Mouse (Mus musculus): ENCODE data around the gene E2f4. TPM values are rescaled to one million over a fixed set of nuclear protein-coding genes. Genes with fewer than 3 reads are reported as not detected.

Gene E2f4
- polyA plus RNA-seq, 1 experiment from 2014 or later: 40.1 TPM

DNA sequence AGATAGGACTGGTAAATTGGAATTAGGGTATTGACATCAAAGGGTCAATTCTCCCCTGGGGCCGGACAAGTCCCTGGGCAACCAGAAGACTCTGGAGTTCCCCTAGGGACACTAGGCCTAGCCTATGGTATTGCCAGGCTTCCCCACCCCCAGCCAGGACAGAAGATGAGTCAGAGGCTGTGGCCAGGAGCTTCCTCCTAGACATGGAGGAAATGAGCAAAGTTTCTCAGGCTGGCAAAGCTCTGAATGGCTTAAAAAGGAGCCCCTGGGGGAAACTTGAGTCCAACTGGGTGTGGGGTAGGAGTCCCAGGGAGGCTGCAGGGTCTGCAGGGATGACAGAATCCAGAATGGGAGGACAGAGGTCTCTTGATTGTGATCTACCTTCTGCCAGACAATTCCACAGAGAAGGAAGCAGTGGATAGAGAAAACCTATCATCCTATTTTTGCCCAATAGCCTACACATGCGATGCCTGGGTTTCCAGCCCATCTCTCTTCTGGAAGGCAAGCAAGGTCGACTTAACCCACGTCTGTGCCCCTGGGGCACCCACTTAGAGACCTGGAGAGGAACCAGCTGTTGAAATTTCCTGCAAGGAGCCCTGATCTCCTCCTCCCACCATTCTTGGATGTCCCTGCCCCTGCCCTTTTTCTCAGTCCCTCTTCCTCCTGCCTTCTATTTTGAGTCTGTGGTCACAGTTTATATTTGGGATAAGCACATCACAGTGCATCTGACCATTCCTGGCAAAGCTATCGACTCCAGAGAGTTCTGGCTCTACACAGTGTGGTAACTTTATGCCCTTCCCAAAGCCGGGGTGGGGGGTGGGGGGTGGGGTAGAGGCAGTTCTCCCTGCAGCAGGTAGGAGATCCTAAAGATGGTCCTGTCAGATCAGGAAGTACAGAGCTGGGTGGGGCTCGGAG lies 47.9 kb downstream of the E2f4 start:
- WGBS: 83% methylated on average over 7 of the region's 7 CpGs
- H3K36me3 ChIP-seq (ENCODE audit: control insufficient read depth, insufficient read depth, low read length): no peaks in the 10 kb centered on the region

DNA sequence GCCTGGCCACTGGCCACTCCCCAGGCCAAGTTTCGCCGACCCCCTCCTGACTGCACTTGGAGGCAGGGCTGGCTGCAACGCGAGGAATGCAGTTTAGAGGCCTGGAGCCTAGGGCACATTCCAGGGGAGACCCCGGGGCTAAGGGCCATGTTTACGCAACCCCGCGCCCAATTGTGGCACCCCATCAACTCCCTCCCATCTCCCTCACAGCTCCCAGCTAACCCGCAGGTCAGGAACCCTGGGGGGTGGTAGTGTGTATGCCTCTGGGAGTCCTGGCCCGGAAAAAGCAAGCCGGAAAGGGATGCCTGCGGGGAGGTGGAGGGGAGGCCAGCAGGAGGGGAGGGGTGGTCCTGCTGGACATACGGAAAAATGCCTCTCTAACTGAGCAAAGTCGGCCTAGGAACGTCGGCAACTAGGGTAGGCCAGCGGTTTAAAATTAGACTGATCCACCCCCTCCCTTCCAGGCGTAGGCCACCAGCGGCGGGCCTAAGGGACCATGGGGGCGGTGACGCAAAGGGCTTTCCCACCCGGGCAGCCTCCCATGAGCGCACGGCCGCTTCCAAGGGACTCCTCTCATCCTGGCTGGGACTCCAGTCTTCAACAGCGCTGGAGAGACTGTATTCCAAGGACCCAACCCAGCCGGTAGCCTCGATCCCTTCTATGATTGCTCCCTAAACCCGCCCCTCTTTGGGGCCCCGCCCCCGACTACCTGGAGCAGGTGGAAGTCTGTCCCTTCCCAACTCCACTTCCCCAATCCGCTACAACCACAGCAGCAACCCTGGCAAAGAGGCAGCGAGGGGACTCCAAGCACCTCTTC lies 49.4 kb downstream of the E2f4 start:
- Histone ChIP-seq H3K4me2 (ENCODE audit: low read length) (peak overlapping the region; percentile 93), H3K9me3 (replicated peaks; ENCODE audit: control insufficient read depth, low read length, poor library complexity, severe bottlenecking) (no peaks in the 10 kb centered on the region), H3K4me1 (ENCODE audit: control insufficient read depth, insufficient read depth, low read length) (peaks cover 14% of the 10 kb centered on the region; the same call in 1 of the 2 replicates), H3K27ac (ENCODE audit: low read length) (no peak overlapping the region), H3K27me3 (ENCODE audit: control insufficient read depth, insufficient read depth, low read depth, low read length) (peaks cover 12% of the 10 kb centered on the region; the same call in 1 of the 2 replicates), H3K4me3 (ENCODE audit: low read depth, low read length) (peak overlapping the region; percentile 67), H3K9ac (ENCODE audit: low read depth, low read length) (peak overlapping the region; percentile 11), H3K36me3 (ENCODE audit: control insufficient read depth, insufficient read depth, low read length) (no peaks in the 10 kb centered on the region)
- ATAC-seq: peak; percentile 16
- WGBS: under 1% methylated on average over 34 of the region's 34 CpGs

More for the DNA sequence above, 47.9 kb downstream of the E2f4 start:
- H3K4me2 ChIP-seq (ENCODE audit: low read length): no peak overlapping the region
- no peak overlapping the region for H3K27ac ChIP-seq (ENCODE audit: low read length)
- no peak for ATAC-seq
- no peak overlapping the region for H3K9ac ChIP-seq (ENCODE audit: low read depth, low read length)
- peaks cover 8% of the 10 kb centered on the region; the same call in 1 of the 2 replicates for H3K4me1 ChIP-seq (ENCODE audit: control insufficient read depth, insufficient read depth, low read length)
- H3K9me3 ChIP-seq (replicated peaks; ENCODE audit: control insufficient read depth, low read length, poor library complexity, severe bottlenecking): no peaks in the 10 kb centered on the region
- peaks cover 12% of the 10 kb centered on the region; the same call in 1 of the 2 replicates for H3K27me3 ChIP-seq (ENCODE audit: control insufficient read depth, insufficient read depth, low read depth, low read length)
- no peak overlapping the region for H3K4me3 ChIP-seq (ENCODE audit: low read depth, low read length)

GRCm38 (mm10) chr8:105347428-105348221 lies 50.2 kb downstream of the E2f4 start, which contains the start of gene Fhod1:
Fhod1 (minus strand) TSS chr8:105347953.
- Histone ChIP-seq H3K27me3 (ENCODE audit: control insufficient read depth, insufficient read depth, low read depth, low read length) (peaks cover 12% of the 10 kb centered on the region; the same call in 1 of the 2 replicates), H3K4me1 (ENCODE audit: control insufficient read depth, insufficient read depth, low read length) (peaks cover 14% of the 10 kb centered on the region; the same call in 1 of the 2 replicates), H3K4me2 (ENCODE audit: low read length) (peak within 1 kb of the TSS; percentile 93), H3K9me3 (replicated peaks; ENCODE audit: control insufficient read depth, low read length, poor library complexity, severe bottlenecking) (no peaks in the 10 kb centered on the region), H3K9ac (ENCODE audit: low read depth, low read length) (peak within 1 kb of the TSS; percentile 80), H3K4me3 (ENCODE audit: low read depth, low read length) (peak within 1 kb of the TSS; percentile 67), H3K27ac (ENCODE audit: low read length) (peak within 1 kb of the TSS; percentile 81), H3K36me3 (ENCODE audit: control insufficient read depth, insufficient read depth, low read length) (no peaks in the 10 kb centered on the region)
- under 1% methylated on average over 53 of the region's 53 CpGs for WGBS
- ATAC-seq: peak; percentile 84

DNA sequence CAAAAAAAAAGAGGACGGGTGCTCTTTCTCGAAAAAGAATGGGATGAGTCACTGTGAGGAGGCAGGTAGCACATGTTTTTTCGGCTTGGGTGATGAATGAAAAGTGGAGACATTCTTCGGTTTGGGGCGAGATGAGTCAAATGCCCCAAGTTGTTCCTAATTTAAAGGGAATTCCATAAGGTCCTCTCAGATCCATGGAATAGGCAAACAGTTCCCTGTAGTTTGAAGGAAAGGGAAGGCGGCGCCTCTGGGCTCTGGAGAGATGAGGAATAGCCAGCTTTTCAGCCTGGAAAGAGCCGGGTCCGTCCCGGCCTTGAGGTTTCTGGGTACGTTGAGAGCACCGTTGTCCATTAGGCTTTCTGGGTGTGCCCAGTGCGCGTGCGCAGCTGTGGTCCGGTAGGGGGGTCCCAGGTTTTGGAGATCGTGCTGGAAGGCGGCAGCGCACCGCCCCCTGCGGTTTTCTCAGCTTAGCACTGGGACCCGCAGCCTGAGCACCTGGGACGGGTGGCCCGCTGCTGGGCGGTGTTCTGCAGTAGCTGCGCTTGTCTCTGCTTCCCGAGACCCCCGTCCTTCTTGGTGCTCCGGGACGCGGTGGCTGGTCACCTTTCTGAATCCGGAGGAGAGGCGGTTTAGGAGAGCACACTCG lies 51.1 kb downstream of the E2f4 start, which contains the start of gene Slc9a5:
Gene Slc9a5, plus strand, starts transcription at position 394 of the 646 bp plus-strand sequence.
- Histone ChIP-seq H3K4me2 (ENCODE audit: low read length) (peak within 1 kb of the TSS; percentile 93), H3K9ac (ENCODE audit: low read depth, low read length) (peak within 1 kb of the TSS; percentile 80), H3K27me3 (ENCODE audit: control insufficient read depth, insufficient read depth, low read depth, low read length) (peaks cover 12% of the 10 kb centered on the region; the same call in 1 of the 2 replicates), H3K27ac (ENCODE audit: low read length) (peak within 1 kb of the TSS; percentile 81), H3K4me1 (ENCODE audit: control insufficient read depth, insufficient read depth, low read length) (peaks cover 14% of the 10 kb centered on the region; the same call in 1 of the 2 replicates), H3K4me3 (ENCODE audit: low read depth, low read length) (peak within 1 kb of the TSS; percentile 67), H3K9me3 (replicated peaks; ENCODE audit: control insufficient read depth, low read length, poor library complexity, severe bottlenecking) (no peaks in the 10 kb centered on the region), H3K36me3 (ENCODE audit: control insufficient read depth, insufficient read depth, low read length) (no peaks in the 10 kb centered on the region)
- WGBS: under 1% methylated on average over 34 of the region's 34 CpGs
- ATAC-seq: peak; percentile 43

- H3K9ac ChIP-seq (ENCODE audit: low read depth, low read length): peak overlapping the region; percentile 80
- peak overlapping the region; percentile 93 for H3K4me2 ChIP-seq (ENCODE audit: low read length)
- under 1% methylated on average over 31 of the region's 48 CpGs for WGBS
- H3K9me3 ChIP-seq (replicated peaks; ENCODE audit: control insufficient read depth, low read length, poor library complexity, severe bottlenecking): no peaks in the 10 kb centered on the region
- H3K27me3 ChIP-seq (ENCODE audit: control insufficient read depth, insufficient read depth, low read depth, low read length): peaks cover 12% of the 10 kb centered on the region; the same call in 1 of the 2 replicates
- H3K27ac ChIP-seq (ENCODE audit: low read length): peak overlapping the region; percentile 81
- no peaks in the 10 kb centered on the region for H3K36me3 ChIP-seq (ENCODE audit: control insufficient read depth, insufficient read depth, low read length)
- H3K4me1 ChIP-seq (ENCODE audit: control insufficient read depth, insufficient read depth, low read length): peaks cover 14% of the 10 kb centered on the region; the same call in 1 of the 2 replicates
- H3K4me3 ChIP-seq (ENCODE audit: low read depth, low read length): peak overlapping the region; percentile 67
- ATAC-seq: peak; percentile 50
Observed at GRCm38 (mm10) chr8:105349096-105349771, 51.8 kb downstream of the E2f4 start.

DNA sequence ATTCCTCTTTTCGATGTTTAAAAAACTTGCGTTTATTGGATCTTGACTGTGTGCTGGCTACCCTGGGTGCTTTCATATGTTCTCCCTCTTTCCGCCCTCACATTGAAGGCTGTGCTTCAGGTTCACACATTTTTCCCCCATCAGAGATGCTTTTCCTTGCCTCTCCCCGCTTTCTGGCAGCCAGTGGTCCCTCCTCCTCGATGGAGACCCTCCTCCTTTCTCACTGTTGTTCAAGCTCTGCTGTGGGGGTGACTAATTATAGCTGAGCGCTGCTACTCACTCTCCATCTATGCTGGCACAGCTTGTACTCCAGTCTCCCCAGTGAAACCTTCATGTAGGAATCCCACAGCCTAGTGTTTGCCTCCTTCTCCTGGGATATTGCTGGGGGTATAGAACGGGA lies 52.7 kb downstream of the E2f4 start:
- WGBS: 36% methylated on average over 7 of the region's 7 CpGs
- Histone ChIP-seq H3K27me3 (ENCODE audit: control insufficient read depth, insufficient read depth, low read depth, low read length) (peaks cover 12% of the 10 kb centered on the region; the same call in 1 of the 2 replicates), H3K4me1 (ENCODE audit: control insufficient read depth, insufficient read depth, low read length) (peaks cover 14% of the 10 kb centered on the region; the same call in 1 of the 2 replicates), H3K4me3 (ENCODE audit: low read depth, low read length) (peak overlapping the region; percentile 67), H3K4me2 (ENCODE audit: low read length) (peak overlapping the region; percentile 93), H3K9me3 (replicated peaks; ENCODE audit: control insufficient read depth, low read length, poor library complexity, severe bottlenecking) (no peaks in the 10 kb centered on the region), H3K36me3 (ENCODE audit: control insufficient read depth, insufficient read depth, low read length) (no peaks in the 10 kb centered on the region), H3K27ac (ENCODE audit: low read length) (no peak overlapping the region), H3K9ac (ENCODE audit: low read depth, low read length) (peak overlapping the region; percentile 3; the same call in 1 of the 2 replicates)
- no peak for ATAC-seq

DNA sequence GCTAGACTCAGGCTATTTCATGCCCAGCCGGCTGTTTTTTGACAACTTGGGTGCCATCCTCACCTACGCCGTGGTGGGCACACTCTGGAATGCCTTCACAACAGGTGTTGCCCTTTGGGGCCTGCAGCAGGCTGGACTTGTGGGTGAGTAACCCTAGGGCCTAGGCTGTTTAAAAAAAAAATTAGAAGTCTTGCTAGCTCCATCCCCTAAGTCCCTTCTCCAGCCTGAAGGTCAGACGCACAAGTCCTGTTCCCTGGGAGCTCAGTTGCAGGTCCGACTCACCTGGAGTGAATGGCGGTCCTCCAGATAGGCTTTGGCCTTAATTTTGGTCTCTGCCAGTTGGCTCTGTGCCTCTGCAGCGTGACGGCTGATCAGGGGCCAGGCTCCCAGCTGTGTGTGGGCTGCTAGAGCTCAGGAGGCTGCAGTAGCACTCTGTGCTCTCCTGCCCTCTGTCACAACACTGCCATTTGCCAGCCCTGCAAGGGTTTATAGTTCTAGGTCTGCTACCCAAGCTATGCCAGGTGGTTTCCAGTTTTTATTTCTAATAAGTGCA lies 56.2 kb downstream of the E2f4 start:
- Histone ChIP-seq H3K9ac (ENCODE audit: low read depth, low read length) (no peak overlapping the region), H3K4me1 (ENCODE audit: control insufficient read depth, insufficient read depth, low read length) (peaks cover 8% of the 10 kb centered on the region; the same call in 1 of the 2 replicates), H3K4me3 (ENCODE audit: low read depth, low read length) (no peak overlapping the region), H3K9me3 (replicated peaks; ENCODE audit: control insufficient read depth, low read length, poor library complexity, severe bottlenecking) (no peaks in the 10 kb centered on the region), H3K36me3 (ENCODE audit: control insufficient read depth, insufficient read depth, low read length) (peaks cover 11% of the 10 kb centered on the region; the same call in 1 of the 2 replicates), H3K27me3 (ENCODE audit: control insufficient read depth, insufficient read depth, low read depth, low read length) (no peaks in the 10 kb centered on the region), H3K27ac (ENCODE audit: low read length) (no peak overlapping the region), H3K4me2 (ENCODE audit: low read length) (no peak overlapping the region)
- ATAC-seq: no peak
- WGBS: 76% methylated on average over 8 of the region's 8 CpGs

Data from midbrain, embryonic 16.5 days (tissue).